Mouse (Mus musculus): ENCODE results near the gene Oscp1. TPM values are rescaled to one million over a fixed set of nuclear protein-coding genes. Genes with fewer than 3 reads are reported as not detected.
"Not testable (repeated sequence)": the region's sequence is repeated elsewhere in the genome, so short reads cannot be mapped to it uniquely, and the experiment has no call there.

Gene Oscp1
- polyA plus RNA-seq, 1 experiment = 0.37 TPM

GRCm38 (mm10) chr4:126081601-126082000 is 23.2 kb downstream of the Oscp1 start:
- no peak overlapping the region for H3K27ac ChIP-seq (ENCODE audit: insufficient read depth, low read depth, low read length)
- no peaks in the 10 kb centered on the region for H3K36me3 ChIP-seq (ENCODE audit: control insufficient read depth, insufficient read depth, low read length)
- H3K27me3 ChIP-seq (ENCODE audit: control insufficient read depth, insufficient read depth, low read length) = no peaks in the 10 kb centered on the region
- TF ChIP-seq POLR2A (IDR thresholded peaks at IDR 0.05; ENCODE audit: low read depth, low read length) = no peak
- TF ChIP-seq CTCF (IDR thresholded peaks at IDR 0.05; ENCODE audit: extremely low read depth, insufficient read length, insufficient replicate concordance, low read depth, low read length) = no peak
- H3K4me1 ChIP-seq (ENCODE audit: control insufficient read depth, insufficient read depth, insufficient read length, low read length) = no peaks in the 10 kb centered on the region
- WGBS = 97% methylated on average over 1 of the region's 1 CpGs
- H3K4me3 ChIP-seq (ENCODE audit: low read depth, low read length) = no peak overlapping the region

- no peak overlapping the region for H3K27ac ChIP-seq (ENCODE audit: insufficient read depth, low read depth, low read length)
- TF ChIP-seq POLR2A (IDR thresholded peaks at IDR 0.05; ENCODE audit: low read depth, low read length) = no peak
- no peaks in the 10 kb centered on the region for H3K36me3 ChIP-seq (ENCODE audit: control insufficient read depth, insufficient read depth, low read length)
- 78% methylated on average over 9 of the region's 9 CpGs for WGBS
- H3K27me3 ChIP-seq (ENCODE audit: control insufficient read depth, insufficient read depth, low read length) = no peaks in the 10 kb centered on the region
- H3K4me3 ChIP-seq (ENCODE audit: low read depth, low read length) = no peak overlapping the region
- H3K4me1 ChIP-seq (ENCODE audit: control insufficient read depth, insufficient read depth, insufficient read length, low read length) = no peaks in the 10 kb centered on the region
Observed at GRCm38 (mm10) chr4:126083021-126083420, 24.7 kb downstream of the Oscp1 start.

GRCm38 (mm10) chr4:126084382-126084781 is 26.0 kb downstream of the Oscp1 start:
- WGBS = 63% methylated on average over 8 of the region's 8 CpGs
- no peak for TF ChIP-seq POLR2A (IDR thresholded peaks at IDR 0.05; ENCODE audit: low read depth, low read length)
- no peak overlapping the region for H3K4me3 ChIP-seq (ENCODE audit: low read depth, low read length)

GRCm38 (mm10) chr4:126085996-126086576 is 27.7 kb downstream of the Oscp1 start:
- 29% methylated on average over 7 of the region's 7 CpGs for WGBS
- no peaks in the 10 kb centered on the region for H3K36me3 ChIP-seq (ENCODE audit: control insufficient read depth, insufficient read depth, low read length)
- peaks cover 6% of the 10 kb centered on the region; the same call in 1 of the 2 replicates for H3K4me1 ChIP-seq (ENCODE audit: control insufficient read depth, insufficient read depth, insufficient read length, low read length)
- H3K27ac ChIP-seq (ENCODE audit: insufficient read depth, low read depth, low read length) = no peak overlapping the region
- H3K27me3 ChIP-seq (ENCODE audit: control insufficient read depth, insufficient read depth, low read length) = no peaks in the 10 kb centered on the region
- TF ChIP-seq CTCF (IDR thresholded peaks at IDR 0.05; ENCODE audit: extremely low read depth, insufficient read length, insufficient replicate concordance, low read depth, low read length) (peak; percentile 89), POLR2A (IDR thresholded peaks at IDR 0.05; ENCODE audit: low read depth, low read length) (no peak; the same call in 1 of the 2 replicates)
- H3K4me3 ChIP-seq (ENCODE audit: low read depth, low read length) = no peak overlapping the region

More at GRCm38 (mm10) chr4:126084382-126084781, 26.0 kb downstream of the Oscp1 start:
- Histone ChIP-seq H3K4me1 (ENCODE audit: control insufficient read depth, insufficient read depth, insufficient read length, low read length) (no peaks in the 10 kb centered on the region), H3K27ac (ENCODE audit: insufficient read depth, low read depth, low read length) (no peak overlapping the region), H3K27me3 (ENCODE audit: control insufficient read depth, insufficient read depth, low read length) (no peaks in the 10 kb centered on the region), H3K36me3 (ENCODE audit: control insufficient read depth, insufficient read depth, low read length) (no peaks in the 10 kb centered on the region)

GRCm38 (mm10) chr4:126090101-126090847 is 31.9 kb downstream of the Oscp1 start:
- Histone ChIP-seq H3K27ac (ENCODE audit: insufficient read depth, low read depth, low read length) (no peak overlapping the region), H3K27me3 (ENCODE audit: control insufficient read depth, insufficient read depth, low read length) (no peaks in the 10 kb centered on the region), H3K4me1 (ENCODE audit: control insufficient read depth, insufficient read depth, insufficient read length, low read length) (peaks cover 6% of the 10 kb centered on the region; the same call in 1 of the 2 replicates), H3K36me3 (ENCODE audit: control insufficient read depth, insufficient read depth, low read length) (no peaks in the 10 kb centered on the region), H3K4me3 (ENCODE audit: low read depth, low read length) (no peak overlapping the region)
- 65% methylated on average over 7 of the region's 7 CpGs for WGBS
- TF ChIP-seq CTCF (IDR thresholded peaks at IDR 0.05; ENCODE audit: extremely low read depth, insufficient read length, insufficient replicate concordance, low read depth, low read length) (no peak), POLR2A (IDR thresholded peaks at IDR 0.05; ENCODE audit: low read depth, low read length) (no peak)

GRCm38 (mm10) chr4:126090848-126091124 is 32.4 kb downstream of the Oscp1 start:
- H3K27me3 ChIP-seq (ENCODE audit: control insufficient read depth, insufficient read depth, low read length) = no peaks in the 10 kb centered on the region
- H3K4me3 ChIP-seq (ENCODE audit: low read depth, low read length) = no peak overlapping the region
- H3K36me3 ChIP-seq (ENCODE audit: control insufficient read depth, insufficient read depth, low read length) = no peaks in the 10 kb centered on the region
- H3K27ac ChIP-seq (ENCODE audit: insufficient read depth, low read depth, low read length) = no peak overlapping the region
- TF ChIP-seq POLR2A (IDR thresholded peaks at IDR 0.05; ENCODE audit: low read depth, low read length) (no peak), CTCF (IDR thresholded peaks at IDR 0.05; ENCODE audit: extremely low read depth, insufficient read length, insufficient replicate concordance, low read depth, low read length) (no peak)
- H3K4me1 ChIP-seq (ENCODE audit: control insufficient read depth, insufficient read depth, insufficient read length, low read length) = peaks cover 6% of the 10 kb centered on the region; the same call in 1 of the 2 replicates
- 31% methylated on average over 4 of the region's 4 CpGs for WGBS

- WGBS = 83% methylated on average over 8 of the region's 8 CpGs
- TF ChIP-seq POLR2A (IDR thresholded peaks at IDR 0.05; ENCODE audit: low read depth, low read length) = no peak
- TF ChIP-seq CTCF (IDR thresholded peaks at IDR 0.05; ENCODE audit: extremely low read depth, insufficient read length, insufficient replicate concordance, low read depth, low read length) = no peak
- Histone ChIP-seq H3K4me3 (ENCODE audit: low read depth, low read length) (no peak overlapping the region), H3K36me3 (ENCODE audit: control insufficient read depth, insufficient read depth, low read length) (no peaks in the 10 kb centered on the region), H3K27ac (ENCODE audit: insufficient read depth, low read depth, low read length) (no peak overlapping the region), H3K27me3 (ENCODE audit: control insufficient read depth, insufficient read depth, low read length) (no peaks in the 10 kb centered on the region), H3K4me1 (ENCODE audit: control insufficient read depth, insufficient read depth, insufficient read length, low read length) (peaks cover 7% of the 10 kb centered on the region; the same call in 1 of the 2 replicates)
Observed at GRCm38 (mm10) chr4:126091873-126092272, 33.5 kb downstream of the Oscp1 start.

- 39% methylated on average over 14 of the region's 14 CpGs for WGBS
- not testable (repeated sequence) for H3K4me1 ChIP-seq (ENCODE audit: control insufficient read depth, insufficient read depth, insufficient read length, low read length); H3K27me3 ChIP-seq (ENCODE audit: control insufficient read depth, insufficient read depth, low read length); H3K4me3 ChIP-seq (ENCODE audit: low read depth, low read length); H3K27ac ChIP-seq (ENCODE audit: insufficient read depth, low read depth, low read length); H3K36me3 ChIP-seq (ENCODE audit: control insufficient read depth, insufficient read depth, low read length)
Observed at GRCm38 (mm10) chr4:126095622-126096430, 37.5 kb downstream of the Oscp1 start.
